Mouse (Mus musculus) embryonic facial prominence, embryonic 11.5 days (tissue): Measurements from ENCODE around the gene Olfr1404. TPM values are rescaled to one million over a fixed set of nuclear protein-coding genes. Genes with fewer than 3 reads are reported as not detected.
"Not testable (repeated sequence)": the region's sequence is repeated elsewhere in the genome, so short reads cannot be mapped to it uniquely, and the experiment has no call there.

Experiments
- ATAC-seq: fragments of 200-750 bp; cut with Nextera tagmentation; replicated peaks from 2 replicates; pipeline ENCODE4 v1.8.0; 2017; ENCODE audit warnings: low read depth; ENCODE audit not compliant: insufficient number of reproducible peaks, low FRiP score, low TSS enrichment
- DNase-seq: peaks from one replicate; pipeline ENCODE4 v3.0.0-alpha.2; 2015; ENCODE audit warnings: low spot score
- H3K27ac ChIP-seq: fragments of 300-500 bp; sonication (generic); replicated peaks from 2 replicates; pipeline ENCODE4 v1.5.1; 2014; ENCODE audit warnings: mild to moderate bottlenecking, low read depth, low read length, control low read depth
- H3K27me3 ChIP-seq: fragments of 300-500 bp; sonication (generic); 2 replicates; pipeline ENCODE4 v1.6.1; 2014; ENCODE audit warnings: mild to moderate bottlenecking, low read length, moderate library complexity, mixed read lengths; ENCODE audit not compliant: control insufficient read depth, insufficient read depth
- H3K36me3 ChIP-seq: fragments of 300-500 bp; sonication (generic); replicated peaks from 2 replicates; pipeline ENCODE4 v1.6.1; 2014; ENCODE audit warnings: low read depth, mild to moderate bottlenecking, low read length, moderate library complexity, mixed read lengths; ENCODE audit not compliant: control insufficient read depth, insufficient read depth
- H3K4me1 ChIP-seq: fragments of 300-500 bp; sonication (generic); 2 replicates; pipeline ENCODE4 v1.6.1; 2014; ENCODE audit warnings: low read length, mixed read lengths; ENCODE audit not compliant: control insufficient read depth, insufficient read depth
- H3K4me2 ChIP-seq: fragments of 300-500 bp; sonication (generic); 2 replicates; pipeline ENCODE4 v1.6.1; 2014; ENCODE audit warnings: low read depth, mild to moderate bottlenecking, control low read depth, low read length, moderate library complexity
- H3K4me3 ChIP-seq: fragments of 300-500 bp; sonication (generic); 2 replicates; pipeline ENCODE4 v1.5.1; 2014; ENCODE audit warnings: low read depth, low read length, control low read depth
- H3K9ac ChIP-seq: fragments of 300-500 bp; sonication (generic); replicated peaks from 2 replicates; pipeline ENCODE4 v1.6.1; 2014; ENCODE audit warnings: mild to moderate bottlenecking, control low read depth, low read length
- H3K9me3 ChIP-seq: fragments of 300-500 bp; sonication (generic); replicated peaks from 2 replicates; pipeline ENCODE4 v1.6.1; 2016; ENCODE audit warnings: mild to moderate bottlenecking, low read length, inconsistent platforms, mixed read lengths; ENCODE audit not compliant: control insufficient read depth
- WGBS: fragments of 180-500 bp; shearing (Covaris S2); extraction: QIAGEN DNeasy Blood & Tissue Kit; methylation state at CpG from one replicate; pipeline ENCODE4 v1.1.7; 2014; 5-methylcytosine and 5-hydroxymethylcytosine counted together
- polyA plus RNA-seq: library from polyadenylated mRNA; unstranded; fragments of >200 nt; fragmentation: Nextera tagmentation; extraction: Ambion mirVana; gene quantifications from 2 replicates; pipeline ENCODE4 v1.2.1, GENCODE M21; 2014

The Olfr1404 gene
- polyA plus RNA-seq, 1 experiment from 2014 or later: not detected

DNA sequence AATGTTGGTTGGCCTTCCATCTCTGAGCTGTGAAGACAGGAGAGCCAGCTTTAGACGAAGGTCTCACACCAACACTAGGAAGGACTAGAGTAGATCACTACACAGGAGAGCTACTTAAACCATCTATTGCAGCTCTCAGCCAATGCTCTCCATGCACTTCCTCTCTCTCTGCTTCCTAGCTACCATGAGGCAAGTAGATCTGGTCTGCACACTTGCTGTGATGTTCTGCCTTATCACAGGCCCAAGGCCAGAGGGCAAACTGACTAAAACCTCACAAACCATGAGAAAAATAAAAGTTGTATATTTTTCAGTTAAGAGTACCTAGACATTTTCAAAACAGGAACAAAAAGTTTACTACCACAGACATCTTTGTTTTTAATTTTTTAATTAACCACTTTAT, 24.8 kb downstream of the Olfr1404 start:
- H3K27me3 ChIP-seq, H3K9me3 ChIP-seq, H3K4me1 ChIP-seq, ATAC-seq, H3K4me2 ChIP-seq, H3K9ac ChIP-seq, H3K27ac ChIP-seq, H3K4me3 ChIP-seq, DNase-seq, H3K36me3 ChIP-seq: not testable (repeated sequence)
- 83% methylated on average over 1 of the region's 1 CpGs for WGBS

- H3K9ac ChIP-seq: no peak overlapping the region
- no peaks in the 10 kb centered on the region for H3K36me3 ChIP-seq
- ATAC-seq (no peak), DNase-seq (no peak)
- H3K4me3 ChIP-seq: no peak overlapping the region
- no peak overlapping the region for H3K4me2 ChIP-seq
- 94% methylated on average over 3 of the region's 3 CpGs for WGBS
- H3K4me1 ChIP-seq: no peaks in the 10 kb centered on the region
- no peaks in the 10 kb centered on the region for H3K9me3 ChIP-seq
- no peaks in the 10 kb centered on the region for H3K27me3 ChIP-seq
- H3K27ac ChIP-seq: no peak overlapping the region
Observed at GRCm38 (mm10) chr1:173249888-173250287, 37.7 kb downstream of the Olfr1404 start.

DNA sequence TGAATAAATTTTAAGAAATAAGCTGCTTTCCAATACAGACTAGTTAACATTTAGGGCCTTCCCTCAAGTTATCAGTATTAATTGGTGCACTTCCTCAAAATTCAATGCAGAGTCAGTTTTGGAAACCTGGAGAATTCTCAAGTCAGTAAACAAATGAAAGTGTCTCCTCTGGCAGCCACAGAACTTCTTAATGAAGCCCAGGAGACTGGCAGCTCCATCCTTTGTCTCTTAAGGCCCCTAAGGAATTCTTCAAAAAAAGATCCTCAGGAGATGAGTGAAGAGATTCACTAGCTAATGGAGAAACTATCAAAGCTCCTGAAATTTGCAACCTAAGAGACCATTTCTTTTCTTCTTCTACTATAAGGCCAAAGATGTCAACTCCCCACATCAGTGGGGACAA, 53.5 kb downstream of the Olfr1404 start, which contains the start of gene Olfr418:
Olfr418 (plus strand) TSS at position 301 of the 400 bp plus-strand sequence.
- no peak for DNase-seq
- no peak for ATAC-seq
- no peak within 1 kb of the TSS for H3K27ac ChIP-seq
- H3K9me3 ChIP-seq: no peaks in the 10 kb centered on the region
- H3K36me3 ChIP-seq: no peaks in the 10 kb centered on the region
- H3K27me3 ChIP-seq: no peaks in the 10 kb centered on the region
- H3K4me2 ChIP-seq: no peak within 1 kb of the TSS
- no peak within 1 kb of the TSS for H3K4me3 ChIP-seq
- H3K4me1 ChIP-seq: no peaks in the 10 kb centered on the region
- no peak within 1 kb of the TSS for H3K9ac ChIP-seq

Other genes with a start within 250 kb of the Olfr1404 start
- gene Olfr1408, start 75.0 kb upstream of the Olfr1404 start, polyA plus RNA-seq: not detected in 2 replicates
- gene Olfr1406, start 21.8 kb upstream of the Olfr1404 start, polyA plus RNA-seq: not detected in 2 replicates
- gene Olfr218, start 14.6 kb upstream of the Olfr1404 start, polyA plus RNA-seq: not detected in 2 replicates
- gene Fcer1a, start 14.8 kb downstream of the Olfr1404 start, polyA plus RNA-seq: not detected in 2 replicates
- not detected in 2 replicates for gene Olfr418, start 53.6 kb downstream of the Olfr1404 start, polyA plus RNA-seq
- not detected in 2 replicates for gene Mptx2, start 65.4 kb downstream of the Olfr1404 start, polyA plus RNA-seq
- 2.6 and 3.1 TPM in 2 replicates for gene Ackr1, start 121.4 kb downstream of the Olfr1404 start, polyA plus RNA-seq
- 1.9 and 2.1 TPM in 2 replicates for gene Aim2, start 138.5 kb downstream of the Olfr1404 start, polyA plus RNA-seq
- 7.3 and 10.1 TPM in 2 replicates for gene Cadm3, start 155.3 kb downstream of the Olfr1404 start, polyA plus RNA-seq